Mouse (Mus musculus): ENCODE results near the gene Ell. TPM values are rescaled to one million over a fixed set of nuclear protein-coding genes. Genes with fewer than 3 reads are reported as not detected.

Ell gene
- polyA plus RNA-seq, 1 experiment from 2014 or later: 19.2 TPM

- Histone ChIP-seq H3K27ac (ENCODE audit: low read length) (no peak overlapping the region), H3K4me2 (ENCODE audit: low read length) (no peak overlapping the region), H3K4me1 (ENCODE audit: control insufficient read depth, insufficient read depth, low read length) (peaks cover 49% of the 10 kb centered on the region), H3K9me3 (replicated peaks; ENCODE audit: control insufficient read depth, low read length, poor library complexity, severe bottlenecking) (no peaks in the 10 kb centered on the region), H3K27me3 (ENCODE audit: control insufficient read depth, insufficient read depth, low read depth, low read length) (no peaks in the 10 kb centered on the region), H3K4me3 (ENCODE audit: low read depth, low read length) (no peak overlapping the region), H3K9ac (ENCODE audit: low read depth, low read length) (no peak overlapping the region), H3K36me3 (ENCODE audit: control insufficient read depth, insufficient read depth, low read length) (no peaks in the 10 kb centered on the region)
- no peak for ATAC-seq
- WGBS: 94% methylated on average over 13 of the region's 13 CpGs
These were observed 63.0 kb downstream of the Ell start for GRCm38 (mm10) chr8:70602139-70602811.

GRCm38 (mm10) chr8:70604558-70604957, 65.3 kb downstream of the Ell start:
- Histone ChIP-seq H3K9ac (ENCODE audit: low read depth, low read length) (no peak overlapping the region), H3K4me3 (ENCODE audit: low read depth, low read length) (no peak overlapping the region), H3K27me3 (ENCODE audit: control insufficient read depth, insufficient read depth, low read depth, low read length) (no peaks in the 10 kb centered on the region), H3K27ac (ENCODE audit: low read length) (no peak overlapping the region), H3K4me1 (ENCODE audit: control insufficient read depth, insufficient read depth, low read length) (peaks cover 49% of the 10 kb centered on the region), H3K4me2 (ENCODE audit: low read length) (no peak overlapping the region), H3K9me3 (replicated peaks; ENCODE audit: control insufficient read depth, low read length, poor library complexity, severe bottlenecking) (no peaks in the 10 kb centered on the region), H3K36me3 (ENCODE audit: control insufficient read depth, insufficient read depth, low read length) (no peaks in the 10 kb centered on the region)
- WGBS: 82% methylated on average over 7 of the region's 7 CpGs
- no peak for ATAC-seq

GRCm38 (mm10) chr8:70605871-70606779, 66.9 kb downstream of the Ell start:
- peaks cover 50% of the 10 kb centered on the region for H3K4me1 ChIP-seq (ENCODE audit: control insufficient read depth, insufficient read depth, low read length)
- no peak overlapping the region for H3K9ac ChIP-seq (ENCODE audit: low read depth, low read length)
- no peaks in the 10 kb centered on the region for H3K9me3 ChIP-seq (replicated peaks; ENCODE audit: control insufficient read depth, low read length, poor library complexity, severe bottlenecking)
- no peaks in the 10 kb centered on the region for H3K36me3 ChIP-seq (ENCODE audit: control insufficient read depth, insufficient read depth, low read length)
- 90% methylated on average over 9 of the region's 9 CpGs for WGBS
- no peak overlapping the region for H3K4me3 ChIP-seq (ENCODE audit: low read depth, low read length)
- ATAC-seq: no peak
- H3K27me3 ChIP-seq (ENCODE audit: control insufficient read depth, insufficient read depth, low read depth, low read length): no peaks in the 10 kb centered on the region
- H3K4me2 ChIP-seq (ENCODE audit: low read length): peak overlapping the region; percentile 85; the same call in 1 of the 2 replicates
- no peak overlapping the region for H3K27ac ChIP-seq (ENCODE audit: low read length)

- peak overlapping the region; percentile 68 for H3K4me3 ChIP-seq (ENCODE audit: low read depth, low read length)
- H3K9me3 ChIP-seq (replicated peaks; ENCODE audit: control insufficient read depth, low read length, poor library complexity, severe bottlenecking): no peaks in the 10 kb centered on the region
- 67% methylated on average over 18 of the region's 18 CpGs for WGBS
- H3K36me3 ChIP-seq (ENCODE audit: control insufficient read depth, insufficient read depth, low read length): no peaks in the 10 kb centered on the region
- H3K27me3 ChIP-seq (ENCODE audit: control insufficient read depth, insufficient read depth, low read depth, low read length): no peaks in the 10 kb centered on the region
- H3K9ac ChIP-seq (ENCODE audit: low read depth, low read length): peak overlapping the region; percentile 79
- H3K27ac ChIP-seq (ENCODE audit: low read length): no peak overlapping the region
- H3K4me2 ChIP-seq (ENCODE audit: low read length): peak overlapping the region; percentile 85
- H3K4me1 ChIP-seq (ENCODE audit: control insufficient read depth, insufficient read depth, low read length): peaks cover 49% of the 10 kb centered on the region
- no peak for ATAC-seq
These were observed 67.7 kb downstream of the Ell start for GRCm38 (mm10) chr8:70606780-70607602.

- no peaks in the 10 kb centered on the region for H3K9me3 ChIP-seq (replicated peaks; ENCODE audit: control insufficient read depth, low read length, poor library complexity, severe bottlenecking)
- H3K4me1 ChIP-seq (ENCODE audit: control insufficient read depth, insufficient read depth, low read length): peaks cover 49% of the 10 kb centered on the region
- H3K4me2 ChIP-seq (ENCODE audit: low read length): peak overlapping the region; percentile 85
- no peaks in the 10 kb centered on the region for H3K27me3 ChIP-seq (ENCODE audit: control insufficient read depth, insufficient read depth, low read depth, low read length)
- peak overlapping the region; percentile 68 for H3K4me3 ChIP-seq (ENCODE audit: low read depth, low read length)
- peak overlapping the region; percentile 59; the same call in 1 of the 2 replicates for H3K27ac ChIP-seq (ENCODE audit: low read length)
- peak overlapping the region; percentile 79 for H3K9ac ChIP-seq (ENCODE audit: low read depth, low read length)
- WGBS: 26% methylated on average over 6 of the region's 6 CpGs
- H3K36me3 ChIP-seq (ENCODE audit: control insufficient read depth, insufficient read depth, low read length): no peaks in the 10 kb centered on the region
- ATAC-seq: 0 out of 2 replicates have a peak, but pooled peaks have one; percentile 1
These were observed 68.3 kb downstream of the Ell start for GRCm38 (mm10) chr8:70607603-70607897.

GRCm38 (mm10) chr8:70607898-70608748, 68.9 kb downstream of the Ell start:
- Histone ChIP-seq H3K27me3 (ENCODE audit: control insufficient read depth, insufficient read depth, low read depth, low read length) (no peaks in the 10 kb centered on the region), H3K36me3 (ENCODE audit: control insufficient read depth, insufficient read depth, low read length) (no peaks in the 10 kb centered on the region), H3K4me3 (ENCODE audit: low read depth, low read length) (peak overlapping the region; percentile 68), H3K4me1 (ENCODE audit: control insufficient read depth, insufficient read depth, low read length) (peaks cover 49% of the 10 kb centered on the region), H3K27ac (ENCODE audit: low read length) (peak overlapping the region; percentile 59), H3K4me2 (ENCODE audit: low read length) (peak overlapping the region; percentile 85), H3K9ac (ENCODE audit: low read depth, low read length) (peak overlapping the region; percentile 79), H3K9me3 (replicated peaks; ENCODE audit: control insufficient read depth, low read length, poor library complexity, severe bottlenecking) (no peaks in the 10 kb centered on the region)
- ATAC-seq: peak; percentile 13; the same call in 1 of the 2 replicates
- WGBS: 1% methylated on average over 83 of the region's 84 CpGs

GRCm38 (mm10) chr8:70608749-70609367, 69.6 kb downstream of the Ell start, which contains the start of gene Ssbp4:
TSS of gene Ssbp4 (minus strand) at chr8:70608872.
- ATAC-seq: no peak; the same call in 1 of the 2 replicates
- peak within 1 kb of the TSS; percentile 85 for H3K4me2 ChIP-seq (ENCODE audit: low read length)
- peak within 1 kb of the TSS; percentile 81 for H3K27ac ChIP-seq (ENCODE audit: low read length)
- no peaks in the 10 kb centered on the region for H3K27me3 ChIP-seq (ENCODE audit: control insufficient read depth, insufficient read depth, low read depth, low read length)
- 7% methylated on average over 26 of the region's 26 CpGs for WGBS
- H3K9me3 ChIP-seq (replicated peaks; ENCODE audit: control insufficient read depth, low read length, poor library complexity, severe bottlenecking): no peaks in the 10 kb centered on the region
- no peaks in the 10 kb centered on the region for H3K36me3 ChIP-seq (ENCODE audit: control insufficient read depth, insufficient read depth, low read length)
- peaks cover 49% of the 10 kb centered on the region for H3K4me1 ChIP-seq (ENCODE audit: control insufficient read depth, insufficient read depth, low read length)
- peak within 1 kb of the TSS; percentile 68 for H3K4me3 ChIP-seq (ENCODE audit: low read depth, low read length)
- peak within 1 kb of the TSS; percentile 79 for H3K9ac ChIP-seq (ENCODE audit: low read depth, low read length)

Data from midbrain, embryonic 16.5 days (tissue).